Mouse (Mus musculus): ENCODE data around the gene Vmn2r118. TPM values are rescaled to one million over a fixed set of nuclear protein-coding genes. Genes with fewer than 3 reads are reported as not detected.

Vmn2r118 gene
- total RNA-seq (2021) = not detected

GRCm38 (mm10) chr17:55625092-55625491 is at the start of gene Vmn2r118:
TSS of gene Vmn2r118 (minus strand) at chr17:55625192.
- DNase-seq = no peak

GRCm38 (mm10) chr17:55661099-55661498 is 36.1 kb upstream of the Vmn2r118 start:
- DNase-seq = no peak

- no peak for DNase-seq
Observed at GRCm38 (mm10) chr17:55590838-55591237, 34.2 kb downstream of the Vmn2r118 start.

GRCm38 (mm10) chr17:55561774-55562173 is 63.2 kb downstream of the Vmn2r118 start:
- no peak for DNase-seq

- no peak for DNase-seq
Observed at GRCm38 (mm10) chr17:55548476-55548875, 76.5 kb downstream of the Vmn2r118 start.

Other genes starting within 250 kb of the Vmn2r118 start
- under 1 TPM in 1 of 2 experiments, not detected in 1; 0.07 TPM for gene St6gal2, start 179.8 kb downstream of the Vmn2r118 start, total RNA-seq (2021)
- gene Pot1b, start 87.4 kb upstream of the Vmn2r118 start, total RNA-seq (2021) = 1 to 10 TPM; 4.4 to 4.8 TPM
- under 1 TPM; 0.32 to 0.41 TPM for gene Adgre4, start 124.8 kb upstream of the Vmn2r118 start, total RNA-seq (2021)